Comparison of ENCODE assay signal across 32 mouse cellular contexts in genomic region chr7:103398981-103399380, GRCm38 (mm10). TPM values are rescaled to one million over a fixed set of nuclear protein-coding genes. Genes with fewer than 3 reads are reported as not detected.
DNase-seq lines count a peak whose midpoint lies in the region; ATAC-seq and TF ChIP-seq lines count a peak whose summit lies in the region.
"Had no signal": no experiment of that assay in that cellular context is flagged by ENCODE, and none has a peak within 500 bp of the region (broad histone marks: within the 10 kb centered on the region; RNA-seq: fewer than 3 reads in every experiment).

No protein-coding gene starts in this region.

- ATAC-seq in lung, embryonic 14.5 days (ENCODE audit: insufficient read depth) = no peak
- ATAC-seq in liver, embryonic 11.5 days (replicated peaks; ENCODE audit: low FRiP score) = no peak
- ATAC-seq: activated CD4-positive, CD25-positive, alpha-beta regulatory T cell, adult 4 months; CD4-positive, CD25-positive, alpha-beta regulatory T cell, adult 4 months; forebrain, embryonic 14.5 days; forebrain, embryonic 16.5 days; Patski had no signal

- no peak overlapping the region for H3K4me3 ChIP-seq in lung, embryonic 14.5 days (ENCODE audit: low read depth, low read length)
- no peak overlapping the region for H3K4me3 ChIP-seq in liver, embryonic 11.5 days (ENCODE audit: low read depth, low read length)
- H3K4me3 ChIP-seq: embryonic facial prominence, embryonic 13.5 days; embryonic facial prominence, embryonic 15.5 days; erythroblast, embryonic 14.5 days; forebrain, embryonic 10.5 days; forebrain, embryonic 12.5 days had no signal

- H3K36me3 ChIP-seq in lung, embryonic 14.5 days (ENCODE audit: insufficient read depth) = no peaks in the 10 kb centered on the region
- no peaks in the 10 kb centered on the region for H3K36me3 ChIP-seq in liver, embryonic 11.5 days (ENCODE audit: control insufficient read depth, insufficient read depth, low read length)
- H3K36me3 ChIP-seq: embryonic facial prominence, embryonic 13.5 days; embryonic facial prominence, embryonic 15.5 days; forebrain, embryonic 10.5 days; forebrain, embryonic 12.5 days; G1E had no signal

- peak; percentile 1 for DNase-seq in lung, embryonic 14.5 days
- DNase-seq in lung, postnatal 4 days = no peak
- peak; percentile 77 for DNase-seq in ES-CJ7 (ENCODE audit: low read depth, low spot score)
- peak; percentile 92 for DNase-seq in R1 (ENCODE audit: low read depth, low spot score)
- DNase-seq in adrenal gland, adult 18-20 months (ENCODE audit: low spot score in 2 of 2) = no peak
- no peak for DNase-seq in cerebellum, postnatal 4 days (ENCODE audit: low spot score in 2 of 2)
- DNase-seq in liver, embryonic 11.5 days (ENCODE audit: low spot score) = no peak
- DNase-seq: adrenal gland, adult 2 months; adrenal gland, postnatal 10 days; adrenal gland, postnatal 25 days; B cell, adult 2 months; cerebellum, adult 11-12 months; cerebellum, adult 2 months; cerebellum, adult 9-10 months; cerebellum, postnatal 10 days; cerebellum, postnatal 25 days; embryo, embryonic 11 days had no signal

- H3K9me3 ChIP-seq in lung, embryonic 14.5 days (ENCODE audit: low read depth, low read length) = no peaks in the 10 kb centered on the region
- no peaks in the 10 kb centered on the region for H3K9me3 ChIP-seq in liver, embryonic 11.5 days (ENCODE audit: control insufficient read depth, low read length)
- H3K9me3 ChIP-seq: embryonic facial prominence, embryonic 13.5 days; embryonic facial prominence, embryonic 15.5 days; forebrain, embryonic 10.5 days; forebrain, embryonic 12.5 days; G1E had no signal

- no peaks in the 10 kb centered on the region for H3K4me1 ChIP-seq in lung, embryonic 14.5 days (ENCODE audit: insufficient read depth)
- no peaks in the 10 kb centered on the region for H3K4me1 ChIP-seq in liver, embryonic 11.5 days (replicated peaks; ENCODE audit: control insufficient read depth, insufficient read depth, low read length)
- H3K4me1 ChIP-seq: embryonic facial prominence, embryonic 13.5 days; embryonic facial prominence, embryonic 15.5 days; forebrain, embryonic 10.5 days; forebrain, embryonic 12.5 days had no signal

- 11% methylated on average over 1 of the region's 1 CpGs for WGBS in lung, embryonic 14.5 days
- WGBS in liver, embryonic 11.5 days = 4% methylated on average over 1 of the region's 1 CpGs

- no peak overlapping the region for H3K27ac ChIP-seq in lung, embryonic 14.5 days (ENCODE audit: low read depth)
- H3K27ac ChIP-seq in liver, embryonic 11.5 days (ENCODE audit: low read depth, low read length) = no peak overlapping the region
- H3K27ac ChIP-seq: embryonic facial prominence, embryonic 13.5 days; embryonic facial prominence, embryonic 15.5 days; forebrain, embryonic 10.5 days; forebrain, embryonic 12.5 days had no signal

- TF ChIP-seq CTCF in lung, embryonic 14.5 days (IDR thresholded peaks at IDR 0.05; ENCODE audit: low read depth) = no peak

- H3K27me3 ChIP-seq in lung, embryonic 14.5 days (ENCODE audit: insufficient read depth, low read length) = no peaks in the 10 kb centered on the region
- H3K27me3 ChIP-seq in liver, embryonic 11.5 days (replicated peaks; ENCODE audit: control insufficient read depth, insufficient read depth, low read length) = no peaks in the 10 kb centered on the region
- H3K27me3 ChIP-seq: CH12.LX; embryonic facial prominence, embryonic 13.5 days; embryonic facial prominence, embryonic 15.5 days; forebrain, embryonic 12.5 days; Patski had no signal

- H3K9ac ChIP-seq in lung, embryonic 14.5 days = no peak overlapping the region
- H3K9ac ChIP-seq in liver, embryonic 11.5 days (ENCODE audit: low read depth, low read length) = no peak overlapping the region
- H3K9ac ChIP-seq: embryonic facial prominence, embryonic 13.5 days; embryonic facial prominence, embryonic 15.5 days; forebrain, embryonic 12.5 days had no signal

- H3K4me2 ChIP-seq in lung, embryonic 14.5 days = no peak overlapping the region
- no peak overlapping the region for H3K4me2 ChIP-seq in liver, embryonic 11.5 days
- H3K4me2 ChIP-seq: embryonic facial prominence, embryonic 13.5 days; embryonic facial prominence, embryonic 15.5 days; forebrain, embryonic 12.5 days had no signal

RNA-seq across cellular contexts. Expression of gene Olfr603, which starts 13.0 kb away (rescaled TPM):
- not detected in 2 replicates for polyA plus RNA-seq in lung, embryonic 14.5 days (2014; fragmentation: Nextera tagmentation; extraction: Ambion mirVana)
- total RNA-seq in adrenal gland, adult 18-20 months (2021) = not detected
- polyA plus RNA-seq in liver, embryonic 11.5 days (2014; fragmentation: Nextera tagmentation; extraction: Ambion mirVana) = not detected in 2 replicates
- total RNA-seq: adrenal gland, adult 2 months; adrenal gland, postnatal 10 days; adrenal gland, postnatal 25 days; CH12.LX; common myeloid progenitor, adult 5-6 weeks; G1E had no signal
- polyA plus RNA-seq: activated CD4-positive, CD25-positive, alpha-beta regulatory T cell, adult 4 months; adrenal gland, adult 2 months; cerebellum, adult 2 months; embryonic facial prominence, embryonic 11.5 days; embryonic facial prominence, embryonic 13.5 days; embryonic facial prominence, embryonic 15.5 days; erythroblast, embryonic 14.5 days; forebrain, embryonic 10.5 days; forebrain, embryonic 12.5 days; forebrain, embryonic 14.5 days; forebrain, embryonic 16.5 days; frontal cortex, adult 2 months; G1E; Patski had no signal

RNA-seq across cellular contexts. Expression of gene Usp17lc, which starts 15.9 kb away (rescaled TPM):
- polyA plus RNA-seq in lung, embryonic 14.5 days (2014; fragmentation: Nextera tagmentation; extraction: Ambion mirVana) = not detected in 2 replicates
- not detected for total RNA-seq in adrenal gland, adult 18-20 months (2021)
- not detected in 2 replicates for polyA plus RNA-seq in liver, embryonic 11.5 days (2014; fragmentation: Nextera tagmentation; extraction: Ambion mirVana)
- total RNA-seq: adrenal gland, adult 2 months; adrenal gland, postnatal 10 days; adrenal gland, postnatal 25 days; CH12.LX; common myeloid progenitor, adult 5-6 weeks had no signal
- polyA plus RNA-seq: activated CD4-positive, CD25-positive, alpha-beta regulatory T cell, adult 4 months; adrenal gland, adult 2 months; CD4-positive, CD25-positive, alpha-beta regulatory T cell, adult 4 months; cerebellum, adult 2 months; embryonic facial prominence, embryonic 11.5 days; embryonic facial prominence, embryonic 13.5 days; embryonic facial prominence, embryonic 15.5 days; erythroblast, embryonic 14.5 days; forebrain, embryonic 10.5 days; forebrain, embryonic 12.5 days; forebrain, embryonic 14.5 days; forebrain, embryonic 16.5 days; frontal cortex, adult 2 months; G1E; Patski had no signal

RNA-seq across cellular contexts. Expression of gene Olfr601, which starts 36.5 kb away (rescaled TPM):
- polyA plus RNA-seq in lung, embryonic 14.5 days (2014; fragmentation: Nextera tagmentation; extraction: Ambion mirVana) = not detected in 2 replicates
- not detected for total RNA-seq in adrenal gland, adult 18-20 months (2021)
- polyA plus RNA-seq in liver, embryonic 11.5 days (2014; fragmentation: Nextera tagmentation; extraction: Ambion mirVana) = not detected in 2 replicates
- total RNA-seq: adrenal gland, adult 2 months; adrenal gland, postnatal 10 days; adrenal gland, postnatal 25 days; CH12.LX; common myeloid progenitor, adult 5-6 weeks had no signal
- polyA plus RNA-seq: activated CD4-positive, CD25-positive, alpha-beta regulatory T cell, adult 4 months; adrenal gland, adult 2 months; cerebellum, adult 2 months; embryonic facial prominence, embryonic 11.5 days; embryonic facial prominence, embryonic 13.5 days; erythroblast, embryonic 14.5 days; forebrain, embryonic 10.5 days; forebrain, embryonic 12.5 days; forebrain, embryonic 14.5 days; forebrain, embryonic 16.5 days; frontal cortex, adult 2 months; G1E; Patski had no signal

RNA-seq across cellular contexts. Expression of gene Olfr605, which starts 46.3 kb away (rescaled TPM):
- polyA plus RNA-seq in lung, embryonic 14.5 days (2014; fragmentation: Nextera tagmentation; extraction: Ambion mirVana) = not detected in 2 replicates
- total RNA-seq in adrenal gland, adult 18-20 months (2021) = not detected
- not detected in 2 replicates for polyA plus RNA-seq in liver, embryonic 11.5 days (2014; fragmentation: Nextera tagmentation; extraction: Ambion mirVana)
- total RNA-seq: adrenal gland, adult 2 months; adrenal gland, postnatal 10 days; adrenal gland, postnatal 25 days; CH12.LX; common myeloid progenitor, adult 5-6 weeks had no signal
- polyA plus RNA-seq: activated CD4-positive, CD25-positive, alpha-beta regulatory T cell, adult 4 months; adrenal gland, adult 2 months; CD4-positive, CD25-positive, alpha-beta regulatory T cell, adult 4 months; cerebellum, adult 2 months; embryonic facial prominence, embryonic 11.5 days; embryonic facial prominence, embryonic 13.5 days; embryonic facial prominence, embryonic 15.5 days; erythroblast, embryonic 14.5 days; forebrain, embryonic 10.5 days; forebrain, embryonic 12.5 days; forebrain, embryonic 14.5 days; forebrain, embryonic 16.5 days; frontal cortex, adult 2 months; G1E; Patski had no signal

RNA-seq across cellular contexts. Expression of gene Olfr600, which starts 49.5 kb away (rescaled TPM):
- polyA plus RNA-seq in lung, embryonic 14.5 days (2014; fragmentation: Nextera tagmentation; extraction: Ambion mirVana) = not detected in 2 replicates
- total RNA-seq in adrenal gland, adult 18-20 months (2021) = not detected
- polyA plus RNA-seq in liver, embryonic 11.5 days (2014; fragmentation: Nextera tagmentation; extraction: Ambion mirVana) = not detected in 2 replicates
- total RNA-seq: adrenal gland, adult 2 months; adrenal gland, postnatal 10 days; adrenal gland, postnatal 25 days; CH12.LX; common myeloid progenitor, adult 5-6 weeks had no signal
- polyA plus RNA-seq: activated CD4-positive, CD25-positive, alpha-beta regulatory T cell, adult 4 months; adrenal gland, adult 2 months; CD4-positive, CD25-positive, alpha-beta regulatory T cell, adult 4 months; cerebellum, adult 2 months; embryonic facial prominence, embryonic 11.5 days; embryonic facial prominence, embryonic 13.5 days; embryonic facial prominence, embryonic 15.5 days; erythroblast, embryonic 14.5 days; forebrain, embryonic 10.5 days; forebrain, embryonic 12.5 days; forebrain, embryonic 14.5 days; forebrain, embryonic 16.5 days; frontal cortex, adult 2 months; G1E; Patski had no signal

Comparison
In these comparisons a context has a peak if more than half of its experiments do, and no peak if none do; other contexts are left out.
1. DNase-seq: peak in lung, embryonic 14.5 days (single experiment), ES-CJ7 (single experiment) and R1 (single experiment); none in lung, postnatal 4 days (0 of 2), adrenal gland, adult 18-20 months (0 of 2), cerebellum, postnatal 4 days (0 of 2) and liver, embryonic 11.5 days (single experiment).